Mouse (Mus musculus): ENCODE data around the gene Opn5. TPM values are rescaled to one million over a fixed set of nuclear protein-coding genes. Genes with fewer than 3 reads are reported as not detected.

Gene Opn5
- polyA plus RNA-seq, 1 experiment from 2014 or later: 0.13 TPM

GRCm38 (mm10) chr17:42583029-42583331 lies 28.2 kb downstream of the Opn5 start:
- Histone ChIP-seq H3K36me3 (ENCODE audit: control insufficient read depth, insufficient read depth, low read length) (no peaks in the 10 kb centered on the region), H3K4me1 (ENCODE audit: control insufficient read depth, insufficient read depth, low read length) (no peaks in the 10 kb centered on the region), H3K9ac (replicated peaks; ENCODE audit: low read depth, low read length) (no peak overlapping the region), H3K9me3 (ENCODE audit: control insufficient read depth, low read length) (no peaks in the 10 kb centered on the region), H3K4me3 (ENCODE audit: low read depth, low read length) (no peak overlapping the region), H3K27me3 (ENCODE audit: control insufficient read depth, insufficient read depth, low read length) (no peaks in the 10 kb centered on the region), H3K27ac (ENCODE audit: low read depth, low read length) (no peak overlapping the region), H3K4me2 (ENCODE audit: low read depth, low read length) (no peak overlapping the region)
- WGBS: 74% methylated on average over 2 of the region's 2 CpGs
- peak; percentile 24; the same call in 1 of the 2 replicates for ATAC-seq (ENCODE audit: low read depth)

DNA sequence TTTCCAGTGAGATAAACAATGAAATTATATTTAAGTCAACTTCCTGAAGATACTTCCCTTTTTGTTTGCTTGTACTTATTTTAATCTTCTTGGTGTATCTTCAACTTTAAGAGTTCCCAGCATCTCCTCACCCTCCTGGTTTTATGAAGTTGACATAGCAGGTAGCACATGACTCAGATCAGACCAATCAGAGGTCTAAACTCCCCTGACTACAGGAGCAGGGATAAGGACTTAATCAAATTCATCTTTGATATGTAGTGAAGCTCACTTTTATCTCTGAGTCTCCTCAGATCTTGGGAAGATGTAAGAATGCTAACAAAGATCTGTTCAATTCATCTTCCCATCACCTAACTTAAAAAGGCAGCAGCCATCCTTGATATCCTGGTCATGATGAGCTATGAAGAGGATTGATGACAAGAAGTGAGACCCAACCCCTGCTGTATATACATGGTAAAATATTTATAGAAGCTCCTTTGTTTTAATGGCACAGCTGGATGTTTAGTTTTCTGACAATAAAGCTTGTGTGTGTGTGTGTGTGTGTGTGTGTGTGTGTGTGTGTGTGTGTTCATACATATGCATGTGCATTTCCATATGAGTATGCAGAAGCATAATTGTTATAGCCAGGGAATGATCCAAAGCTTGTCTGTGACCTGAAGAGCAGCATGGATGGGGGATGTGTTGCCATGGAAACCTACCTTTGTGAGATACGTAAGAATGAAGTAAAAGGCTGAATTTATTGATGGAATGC lies 28.7 kb downstream of the Opn5 start:
- Histone ChIP-seq H3K27me3 (ENCODE audit: control insufficient read depth, insufficient read depth, low read length) (no peaks in the 10 kb centered on the region), H3K4me3 (ENCODE audit: low read depth, low read length) (no peak overlapping the region), H3K27ac (ENCODE audit: low read depth, low read length) (no peak overlapping the region), H3K4me2 (ENCODE audit: low read depth, low read length) (no peak overlapping the region), H3K9me3 (ENCODE audit: control insufficient read depth, low read length) (no peaks in the 10 kb centered on the region), H3K9ac (replicated peaks; ENCODE audit: low read depth, low read length) (no peak overlapping the region), H3K4me1 (ENCODE audit: control insufficient read depth, insufficient read depth, low read length) (no peaks in the 10 kb centered on the region), H3K36me3 (ENCODE audit: control insufficient read depth, insufficient read depth, low read length) (no peaks in the 10 kb centered on the region)
- peak; percentile 56; the same call in 1 of the 2 replicates for ATAC-seq (ENCODE audit: low read depth)
- 31% methylated on average over 1 of the region's 1 CpGs for WGBS

DNA sequence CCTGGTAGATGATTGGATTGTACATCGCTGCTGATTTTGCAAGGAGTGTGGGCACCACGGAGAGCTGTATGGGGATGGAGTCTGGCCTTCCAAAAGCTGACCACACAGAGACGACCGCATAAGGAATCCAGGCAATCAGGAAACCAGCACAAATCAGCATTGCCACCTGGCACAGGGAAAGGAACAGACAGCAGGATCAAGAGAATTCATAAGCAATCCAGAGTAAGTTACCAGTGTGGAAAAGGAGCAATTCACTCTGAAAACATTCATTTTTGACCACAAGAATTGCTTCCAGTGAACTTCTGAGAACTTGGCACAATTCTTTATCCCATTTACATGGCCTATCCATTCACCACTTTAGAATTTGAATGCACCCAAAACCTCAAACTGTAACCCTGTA lies 30.6 kb downstream of the Opn5 start:
- Histone ChIP-seq H3K36me3 (ENCODE audit: control insufficient read depth, insufficient read depth, low read length) (no peaks in the 10 kb centered on the region), H3K4me3 (ENCODE audit: low read depth, low read length) (no peak overlapping the region), H3K9me3 (ENCODE audit: control insufficient read depth, low read length) (no peaks in the 10 kb centered on the region), H3K9ac (replicated peaks; ENCODE audit: low read depth, low read length) (no peak overlapping the region), H3K4me1 (ENCODE audit: control insufficient read depth, insufficient read depth, low read length) (no peaks in the 10 kb centered on the region), H3K27ac (ENCODE audit: low read depth, low read length) (no peak overlapping the region), H3K27me3 (ENCODE audit: control insufficient read depth, insufficient read depth, low read length) (no peaks in the 10 kb centered on the region), H3K4me2 (ENCODE audit: low read depth, low read length) (no peak overlapping the region)
- WGBS: 85% methylated on average over 4 of the region's 4 CpGs
- ATAC-seq (ENCODE audit: low read depth): no peak

DNA sequence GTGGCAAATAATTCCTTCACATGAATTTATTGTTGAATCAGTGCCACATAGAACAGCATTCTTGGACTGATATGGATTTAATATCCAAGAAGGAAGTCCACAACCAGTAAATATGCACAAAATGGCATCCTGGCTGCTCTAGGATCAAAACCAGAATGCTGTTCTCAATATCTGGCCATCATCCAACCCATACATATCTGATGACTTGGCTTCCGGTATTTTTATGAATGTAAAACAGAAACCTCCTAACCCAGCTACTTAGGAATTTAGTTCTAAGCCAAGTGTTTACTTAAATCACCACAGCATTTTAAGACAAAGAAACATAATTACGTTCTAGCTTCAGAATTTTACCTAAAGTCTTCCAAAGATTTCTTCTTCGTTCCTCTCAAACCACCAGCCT lies 31.0 kb downstream of the Opn5 start:
- WGBS: 92% methylated on average over 3 of the region's 3 CpGs
- H3K9me3 ChIP-seq (ENCODE audit: control insufficient read depth, low read length): no peaks in the 10 kb centered on the region
- H3K36me3 ChIP-seq (ENCODE audit: control insufficient read depth, insufficient read depth, low read length): no peaks in the 10 kb centered on the region
- no peak overlapping the region for H3K4me3 ChIP-seq (ENCODE audit: low read depth, low read length)
- H3K27me3 ChIP-seq (ENCODE audit: control insufficient read depth, insufficient read depth, low read length): no peaks in the 10 kb centered on the region
- no peak overlapping the region for H3K27ac ChIP-seq (ENCODE audit: low read depth, low read length)
- no peak for ATAC-seq (ENCODE audit: low read depth)
- no peaks in the 10 kb centered on the region for H3K4me1 ChIP-seq (ENCODE audit: control insufficient read depth, insufficient read depth, low read length)
- H3K4me2 ChIP-seq (ENCODE audit: low read depth, low read length): no peak overlapping the region
- H3K9ac ChIP-seq (replicated peaks; ENCODE audit: low read depth, low read length): no peak overlapping the region

GRCm38 (mm10) chr17:42576671-42577168 lies 34.5 kb downstream of the Opn5 start:
- H3K9me3 ChIP-seq (ENCODE audit: control insufficient read depth, low read length): no peaks in the 10 kb centered on the region
- no peak overlapping the region for H3K4me2 ChIP-seq (ENCODE audit: low read depth, low read length)
- no peak overlapping the region for H3K4me3 ChIP-seq (ENCODE audit: low read depth, low read length)
- 54% methylated on average over 6 of the region's 6 CpGs for WGBS
- ATAC-seq (ENCODE audit: low read depth): no peak
- no peak overlapping the region for H3K27ac ChIP-seq (ENCODE audit: low read depth, low read length)
- no peak overlapping the region for H3K9ac ChIP-seq (replicated peaks; ENCODE audit: low read depth, low read length)
- H3K36me3 ChIP-seq (ENCODE audit: control insufficient read depth, insufficient read depth, low read length): no peaks in the 10 kb centered on the region
- no peaks in the 10 kb centered on the region for H3K4me1 ChIP-seq (ENCODE audit: control insufficient read depth, insufficient read depth, low read length)
- H3K27me3 ChIP-seq (ENCODE audit: control insufficient read depth, insufficient read depth, low read length): no peaks in the 10 kb centered on the region

GRCm38 (mm10) chr17:42573786-42574185 lies 37.4 kb downstream of the Opn5 start:
- H3K4me1 ChIP-seq (ENCODE audit: control insufficient read depth, insufficient read depth, low read length): no peaks in the 10 kb centered on the region
- no peak for ATAC-seq (ENCODE audit: low read depth)
- H3K27ac ChIP-seq (ENCODE audit: low read depth, low read length): no peak overlapping the region
- no peak overlapping the region for H3K4me2 ChIP-seq (ENCODE audit: low read depth, low read length)
- H3K9ac ChIP-seq (replicated peaks; ENCODE audit: low read depth, low read length): no peak overlapping the region
- 89% methylated on average over 8 of the region's 8 CpGs for WGBS
- no peaks in the 10 kb centered on the region for H3K27me3 ChIP-seq (ENCODE audit: control insufficient read depth, insufficient read depth, low read length)
- H3K36me3 ChIP-seq (ENCODE audit: control insufficient read depth, insufficient read depth, low read length): no peaks in the 10 kb centered on the region
- H3K4me3 ChIP-seq (ENCODE audit: low read depth, low read length): no peak overlapping the region
- H3K9me3 ChIP-seq (ENCODE audit: control insufficient read depth, low read length): no peaks in the 10 kb centered on the region

DNA sequence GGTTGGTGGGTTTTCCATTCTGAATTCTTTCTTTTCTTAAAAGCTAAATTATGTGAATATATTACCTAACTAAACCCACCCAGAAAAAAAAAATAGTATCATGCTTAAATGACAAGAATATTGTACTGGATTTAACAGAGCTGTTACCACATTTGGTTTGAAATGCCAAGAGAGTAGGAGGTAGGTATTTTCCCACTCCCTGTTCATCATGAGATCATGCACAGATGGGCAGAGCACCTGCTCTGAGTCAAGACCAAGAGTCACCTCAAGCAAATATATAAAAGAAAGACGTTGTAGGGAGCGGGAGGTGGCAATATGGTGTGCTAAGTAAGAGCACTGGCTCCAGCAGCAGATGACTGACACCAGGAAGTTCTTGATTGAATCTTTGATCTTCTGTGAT lies 61.6 kb downstream of the Opn5 start:
- 91% methylated on average over 2 of the region's 2 CpGs for WGBS
- H3K9me3 ChIP-seq (ENCODE audit: control insufficient read depth, low read length): no peaks in the 10 kb centered on the region
- no peak overlapping the region for H3K27ac ChIP-seq (ENCODE audit: low read depth, low read length)
- no peak overlapping the region for H3K4me2 ChIP-seq (ENCODE audit: low read depth, low read length)
- ATAC-seq (ENCODE audit: low read depth): no peak
- no peak overlapping the region for H3K9ac ChIP-seq (replicated peaks; ENCODE audit: low read depth, low read length)
- no peaks in the 10 kb centered on the region for H3K27me3 ChIP-seq (ENCODE audit: control insufficient read depth, insufficient read depth, low read length)
- H3K36me3 ChIP-seq (ENCODE audit: control insufficient read depth, insufficient read depth, low read length): no peaks in the 10 kb centered on the region
- no peak overlapping the region for H3K4me3 ChIP-seq (ENCODE audit: low read depth, low read length)
- no peaks in the 10 kb centered on the region for H3K4me1 ChIP-seq (ENCODE audit: control insufficient read depth, insufficient read depth, low read length)

GRCm38 (mm10) chr17:42530147-42530546 lies 81.0 kb downstream of the Opn5 start:
- Histone ChIP-seq H3K9ac (replicated peaks; ENCODE audit: low read depth, low read length) (no peak overlapping the region), H3K9me3 (ENCODE audit: control insufficient read depth, low read length) (no peaks in the 10 kb centered on the region), H3K27ac (ENCODE audit: low read depth, low read length) (no peak overlapping the region), H3K36me3 (ENCODE audit: control insufficient read depth, insufficient read depth, low read length) (no peaks in the 10 kb centered on the region), H3K4me3 (ENCODE audit: low read depth, low read length) (no peak overlapping the region), H3K27me3 (ENCODE audit: control insufficient read depth, insufficient read depth, low read length) (no peaks in the 10 kb centered on the region; the same call in 1 of the 2 replicates), H3K4me2 (ENCODE audit: low read depth, low read length) (no peak overlapping the region), H3K4me1 (ENCODE audit: control insufficient read depth, insufficient read depth, low read length) (no peaks in the 10 kb centered on the region)
- peak; percentile 60; the same call in 1 of the 2 replicates for ATAC-seq (ENCODE audit: low read depth)
- 32% methylated on average over 5 of the region's 5 CpGs for WGBS

DNA sequence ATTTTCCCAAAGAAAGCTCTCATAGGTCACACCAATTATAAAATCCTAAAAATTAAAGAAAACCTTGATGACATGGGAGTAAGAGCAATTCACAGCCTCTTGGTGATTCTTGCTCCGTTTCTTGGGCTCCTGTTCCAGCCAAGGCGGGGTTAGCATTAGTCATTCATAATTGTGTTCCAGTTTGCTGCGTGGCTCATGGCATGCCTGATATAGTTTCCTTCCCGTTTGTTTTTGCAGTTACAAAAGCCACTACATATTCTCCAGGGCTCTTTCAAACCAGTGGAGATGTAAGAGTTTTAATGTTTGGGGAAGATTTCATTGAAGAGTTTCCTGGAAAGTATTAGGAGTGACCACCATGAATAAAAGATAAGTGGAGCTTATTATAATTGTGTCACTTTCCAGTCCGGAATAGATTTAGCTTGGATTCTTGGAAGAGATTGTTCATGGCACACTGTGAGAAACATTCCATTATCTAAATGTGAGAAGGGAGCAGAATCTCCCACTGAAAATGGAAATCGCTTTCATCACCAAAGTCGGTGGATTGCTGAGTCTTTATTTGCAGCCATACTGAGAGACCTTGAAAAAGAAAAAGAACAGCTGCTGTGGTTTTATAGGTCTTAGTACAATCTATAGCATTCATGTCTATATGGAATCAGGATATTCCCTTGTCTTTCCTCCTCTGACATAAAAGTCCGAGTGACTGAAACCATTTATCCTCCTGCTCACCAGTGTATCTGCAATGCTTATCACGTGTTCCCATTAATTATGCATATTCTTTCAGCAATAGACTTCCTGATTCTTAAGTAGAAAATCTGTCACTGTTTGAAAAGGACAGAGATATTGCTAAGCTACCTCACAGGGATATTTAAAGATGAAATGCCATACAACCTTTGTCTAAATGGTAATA lies 101.6 kb downstream of the Opn5 start:
- Histone ChIP-seq H3K9me3 (ENCODE audit: control insufficient read depth, low read length) (no peaks in the 10 kb centered on the region), H3K27ac (ENCODE audit: low read depth, low read length) (no peak overlapping the region), H3K4me2 (ENCODE audit: low read depth, low read length) (no peak overlapping the region), H3K9ac (replicated peaks; ENCODE audit: low read depth, low read length) (no peak overlapping the region), H3K4me3 (ENCODE audit: low read depth, low read length) (no peak overlapping the region), H3K36me3 (ENCODE audit: control insufficient read depth, insufficient read depth, low read length) (no peaks in the 10 kb centered on the region), H3K4me1 (ENCODE audit: control insufficient read depth, insufficient read depth, low read length) (no peaks in the 10 kb centered on the region), H3K27me3 (ENCODE audit: control insufficient read depth, insufficient read depth, low read length) (no peaks in the 10 kb centered on the region)
- 68% methylated on average over 9 of the region's 9 CpGs for WGBS
- no peak; the same call in 1 of the 2 replicates for ATAC-seq (ENCODE audit: low read depth)

Measured in neural tube, embryonic 14.5 days (tissue).